Mouse (Mus musculus) left cerebral cortex, adult 8-10 months (tissue): Measurements from ENCODE around the gene Trpv4. TPM values are rescaled to one million over a fixed set of nuclear protein-coding genes. Genes with fewer than 3 reads are reported as not detected.
A peak's percentile ranks its signal among the peaks of the same experiment; 100 is the strongest.

Experiments
- DNase-seq, 2 experiments: peaks; one replicate each; pipeline ENCODE4 v3.0.0; 2022; ENCODE audit warnings: low spot score in 2 of 2
- total RNA-seq, 4 experiments: library from RNA; stranded (reverse); gene quantifications; 2 replicates each; pipeline ENCODE4 v1.2.4; 2022

Gene Trpv4
- 1 to 10 TPM; 1.1 to 2.4 (median 1.5) TPM for total RNA-seq

DNA sequence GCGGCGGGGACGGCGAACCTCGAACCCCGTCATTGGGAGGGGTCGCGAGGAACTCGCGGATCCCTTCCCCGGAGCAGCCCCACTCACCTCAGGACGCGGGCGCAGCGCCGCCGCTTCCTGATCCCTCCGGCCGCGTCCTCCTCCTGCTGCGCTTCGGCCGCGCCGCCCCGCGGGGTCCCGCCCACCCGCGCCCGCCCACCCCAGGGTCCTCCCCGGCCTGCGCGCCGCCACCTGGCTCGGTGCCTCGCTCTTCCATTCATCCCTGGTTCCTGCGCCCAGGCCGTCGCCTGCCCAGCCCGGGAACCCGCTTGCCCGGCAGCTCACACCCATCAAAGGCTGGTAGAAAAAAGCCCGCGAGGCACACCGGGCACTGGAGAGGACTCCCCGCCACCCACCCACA is at the start of gene Trpv4:
TSS of gene Trpv4 (minus strand) at position 167 of the 400 bp plus-strand sequence.
- no peak for DNase-seq

DNA sequence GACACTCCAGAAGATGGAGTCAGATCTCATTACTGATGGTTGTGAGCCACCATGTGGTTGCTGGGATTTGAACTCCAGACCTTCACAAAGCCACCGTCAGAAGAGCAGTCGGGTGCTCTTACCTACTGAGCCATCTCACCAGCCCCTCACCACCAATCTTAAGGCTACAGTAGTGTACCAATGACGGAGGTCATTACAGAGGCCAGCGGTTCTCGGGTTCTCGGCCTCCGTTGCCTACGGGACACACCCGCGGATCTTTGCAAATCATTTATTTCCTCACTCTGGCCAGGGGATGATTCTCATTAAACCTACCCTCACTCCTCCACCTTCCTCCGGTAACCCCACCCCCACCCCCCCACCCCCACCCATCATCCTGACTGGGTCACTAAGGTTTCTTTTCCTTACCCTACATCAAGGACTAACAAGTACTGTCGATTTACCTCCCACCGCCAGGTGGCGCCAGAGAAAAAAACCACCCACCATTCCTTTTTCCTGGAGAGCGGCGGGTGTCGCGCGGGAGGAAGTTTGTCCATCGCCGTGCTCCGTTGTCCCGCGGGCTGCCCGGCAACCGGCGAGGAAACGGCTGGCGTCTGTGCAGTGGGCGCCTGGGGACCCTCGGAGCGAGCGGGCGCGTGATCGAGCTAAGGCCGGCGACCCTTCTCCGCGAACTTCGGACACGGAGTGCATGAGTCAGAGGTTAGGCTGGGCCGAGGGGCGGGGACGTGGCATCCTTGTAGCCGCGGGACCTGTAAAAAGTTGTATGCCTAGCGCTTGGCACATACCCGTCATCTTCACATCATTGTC is 49.2 kb upstream of the Trpv4 start, which contains the start of gene Tchp:
TSS of gene Tchp (plus strand) at position 496 of the 804 bp plus-strand sequence.
- DNase-seq: peak; percentile 83 to 94

DNA sequence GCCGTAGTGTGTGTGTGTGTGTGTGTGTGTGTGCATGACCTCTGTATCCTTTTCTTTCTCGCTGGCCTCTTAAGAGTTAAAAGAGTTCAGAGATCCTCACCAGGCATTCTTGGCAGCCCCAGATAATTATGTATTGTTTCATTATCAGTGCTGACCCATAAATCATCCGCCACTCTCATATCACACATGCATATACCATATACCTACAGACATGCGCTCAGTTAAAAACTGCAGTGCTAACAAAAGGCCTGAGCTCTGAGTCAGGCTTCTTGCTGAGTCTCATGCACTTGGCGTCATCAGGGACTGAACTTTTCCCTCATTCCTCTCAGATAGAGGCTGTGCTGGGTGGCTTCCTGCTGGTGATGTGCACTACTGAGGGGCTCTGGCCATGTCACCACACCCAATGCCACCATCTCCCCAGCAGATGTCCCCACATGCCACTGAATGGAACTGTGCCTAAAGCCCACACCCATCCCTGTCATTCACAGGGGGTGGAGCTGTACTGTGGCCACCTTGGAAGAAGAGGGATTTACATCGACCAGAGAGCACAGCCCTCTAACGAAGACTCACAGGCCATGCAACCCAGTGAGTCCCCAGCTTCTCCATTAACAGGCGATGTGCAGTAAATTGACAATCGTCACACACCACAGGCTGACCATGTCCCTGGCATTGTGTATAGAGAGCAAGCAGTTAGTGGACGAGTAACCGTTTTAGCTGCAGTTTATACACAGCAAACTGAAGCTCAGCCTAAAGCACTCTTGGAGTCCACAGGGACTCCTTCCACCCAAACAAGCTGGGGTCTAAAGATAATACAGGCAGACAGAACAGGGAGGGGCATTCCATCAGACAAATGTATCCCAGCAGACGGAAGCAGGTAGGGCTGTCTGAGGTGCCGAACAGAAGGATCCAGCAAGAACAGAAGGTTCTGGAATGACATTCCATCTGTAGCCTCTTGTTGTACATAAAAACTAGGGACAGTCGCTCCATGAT is 44.5 kb upstream of the Trpv4 start:
- no peak for DNase-seq

DNA sequence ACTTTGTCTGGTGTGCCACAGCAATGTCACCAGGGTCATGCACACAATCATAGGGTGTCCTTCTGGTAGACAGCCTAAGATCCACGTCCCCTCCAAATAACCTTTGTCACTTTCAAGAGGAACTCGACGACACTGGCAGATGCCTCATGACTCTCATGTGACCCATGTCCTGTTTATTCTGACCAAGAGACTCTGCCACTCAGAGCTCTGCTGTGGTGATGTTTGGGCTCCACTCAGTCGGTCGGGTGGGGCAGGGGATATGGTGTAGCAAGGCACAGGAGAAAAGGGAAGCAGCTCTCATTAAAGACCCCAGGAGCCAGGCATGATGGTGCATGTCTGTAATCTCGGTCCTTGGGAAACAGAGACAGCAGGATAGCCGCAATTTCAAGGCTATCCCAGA is 40.8 kb upstream of the Trpv4 start:
- DNase-seq: no peak

DNA sequence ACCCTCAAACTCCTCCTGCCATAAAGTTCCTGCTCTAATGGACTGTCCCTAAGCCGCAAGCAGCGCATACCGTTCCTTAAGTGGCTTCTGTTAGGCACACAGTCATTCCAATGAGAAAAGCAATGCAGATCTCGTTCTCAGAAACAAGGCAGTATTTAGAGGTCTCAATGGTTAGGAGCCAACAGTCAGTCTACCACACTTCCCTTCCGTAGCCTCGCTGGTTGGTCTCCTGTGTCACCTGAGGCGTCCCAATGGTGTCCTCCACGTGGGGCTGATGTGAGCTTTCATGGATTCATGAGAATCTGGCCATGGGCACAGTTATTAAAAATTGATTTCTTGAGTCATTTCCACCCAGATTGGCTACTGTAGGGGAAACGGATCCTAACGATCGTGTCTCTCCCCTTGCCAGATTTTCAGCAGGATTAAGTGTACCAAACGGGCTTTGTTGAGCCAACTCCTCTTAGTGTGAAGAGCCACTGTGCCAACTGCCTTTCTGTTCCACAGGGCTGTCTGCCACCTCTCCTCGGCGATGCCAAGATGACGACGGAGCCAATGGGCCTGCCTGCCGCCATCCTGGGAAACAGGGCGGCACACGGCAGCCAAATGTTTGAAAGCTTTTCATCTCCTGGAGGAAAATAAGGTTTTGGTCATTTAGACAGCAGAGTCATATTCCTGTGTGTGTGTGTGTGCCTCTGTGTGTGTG is 40.0 kb upstream of the Trpv4 start:
- peak in 1 of 2 experiments; percentile 64 for DNase-seq

DNA sequence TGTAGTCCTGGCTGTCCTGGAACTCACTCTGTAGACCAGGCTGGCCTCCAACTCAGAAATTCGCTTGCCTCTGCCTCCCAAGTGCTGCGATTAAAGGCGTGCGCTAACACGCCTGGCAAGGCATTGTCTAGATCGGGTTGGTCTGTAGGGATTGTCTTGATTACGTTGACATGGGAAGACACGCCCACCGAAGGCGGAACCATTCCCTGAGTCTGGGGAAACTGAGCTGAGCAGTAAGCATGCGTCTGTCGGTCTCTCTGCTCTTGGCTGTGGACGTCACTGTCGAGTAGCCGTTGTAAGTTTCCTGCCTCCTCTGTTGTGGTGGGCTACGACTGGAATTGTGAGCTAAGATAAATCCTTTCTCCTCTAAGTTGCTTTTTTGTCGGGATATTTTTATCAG is 38.7 kb upstream of the Trpv4 start:
- DNase-seq: no peak

DNA sequence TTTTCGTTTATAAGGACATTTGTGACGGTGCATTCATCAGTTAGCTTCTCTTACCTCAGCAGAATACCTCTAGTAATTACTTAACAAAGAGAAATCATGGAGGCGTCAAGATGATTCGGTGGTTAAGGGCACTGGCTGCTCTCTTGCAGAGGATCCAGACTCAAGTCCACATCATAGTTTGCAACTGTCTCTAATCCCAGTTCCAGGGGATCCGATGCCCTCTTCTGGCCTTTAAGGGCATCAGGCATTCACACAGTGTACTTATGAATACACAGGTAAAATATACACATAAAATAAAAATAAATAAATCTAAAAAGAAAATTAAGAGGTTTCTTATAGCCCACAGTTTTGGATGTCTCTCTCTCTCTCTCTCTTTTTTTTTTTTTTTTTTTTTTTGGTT is 37.6 kb upstream of the Trpv4 start:
- no peak for DNase-seq

DNA sequence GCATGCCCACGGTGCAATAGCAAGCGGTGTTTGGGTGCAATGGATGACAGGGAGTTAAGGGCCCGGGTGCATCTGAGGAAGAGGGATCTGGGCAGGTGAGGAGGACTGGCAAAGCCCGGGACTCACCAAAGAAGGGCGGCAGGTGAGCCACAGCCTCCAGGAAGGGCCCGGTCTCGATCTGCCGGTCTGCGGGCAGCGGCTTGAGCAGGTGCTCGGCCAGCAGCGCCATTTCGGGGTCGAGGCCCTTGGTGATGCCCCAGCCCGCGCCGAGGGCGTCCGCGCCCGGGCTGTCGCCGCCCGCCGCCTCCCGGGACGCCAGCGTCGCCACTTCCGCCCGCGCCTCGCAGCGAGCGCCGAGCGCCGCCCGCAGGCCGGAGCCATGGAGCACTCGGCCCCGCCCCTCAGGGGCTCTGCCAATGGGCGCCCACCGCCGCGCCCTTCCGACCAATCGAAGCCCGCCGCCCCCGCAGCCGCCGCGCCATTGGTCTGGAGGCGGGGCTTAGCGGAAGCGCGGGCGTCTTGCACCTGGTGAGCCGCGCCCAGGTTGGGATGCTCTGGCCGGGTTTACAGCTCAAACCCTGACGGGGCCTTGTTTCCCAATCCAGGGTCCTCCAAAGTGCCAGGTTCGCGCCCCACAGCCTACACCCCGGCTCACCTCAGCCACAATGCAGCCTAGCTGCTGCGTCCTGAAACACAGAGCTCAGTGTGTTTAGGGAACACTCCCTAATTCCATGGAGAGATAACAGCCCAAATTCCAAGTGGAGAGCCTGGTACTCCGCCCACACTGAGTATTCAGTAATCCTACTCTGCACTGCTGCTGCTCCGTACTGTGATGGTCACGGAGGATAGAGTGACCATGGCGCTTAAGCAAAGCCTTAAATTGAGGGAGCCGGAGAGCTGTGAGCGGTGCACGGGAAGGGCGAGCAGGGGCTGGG is 32.7 kb upstream of the Trpv4 start, which contains the start of gene Gltp:
TSS of gene Gltp (minus strand) at position 352 of the 935 bp plus-strand sequence.
- DNase-seq: peak; percentile 86 to 95

DNA sequence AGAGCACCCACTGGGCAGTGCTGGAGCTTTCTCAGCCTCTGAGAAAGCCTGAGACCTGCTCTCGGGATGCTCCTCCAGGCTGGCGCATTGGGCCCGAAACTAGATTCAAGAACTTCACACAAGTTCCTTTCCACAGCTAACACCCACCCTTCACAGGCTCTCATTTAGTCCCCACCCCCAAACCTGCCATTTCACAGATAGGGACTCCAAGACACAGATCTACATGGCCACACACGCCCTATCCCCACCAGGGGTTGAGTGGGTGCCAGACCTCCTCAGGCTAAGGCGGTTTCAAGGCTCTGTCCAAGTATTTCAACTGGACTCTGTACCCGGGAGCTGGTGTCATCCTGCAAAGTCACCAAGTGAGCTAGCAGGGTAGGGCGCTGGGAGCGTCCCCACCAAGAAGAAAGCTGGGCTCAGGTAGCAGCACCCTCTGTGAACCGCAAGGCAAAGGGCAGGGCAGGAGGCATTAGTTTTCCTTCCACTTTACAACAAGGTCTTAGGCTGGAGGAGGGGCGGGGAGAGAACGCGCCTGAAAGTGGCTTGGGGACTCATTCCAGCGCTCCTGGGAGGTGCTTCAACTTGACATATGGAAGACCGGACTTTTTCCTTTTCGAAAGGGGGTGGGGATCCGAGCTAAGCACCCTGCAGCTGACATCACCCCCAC is 31.6 kb upstream of the Trpv4 start:
- DNase-seq: no peak

DNA sequence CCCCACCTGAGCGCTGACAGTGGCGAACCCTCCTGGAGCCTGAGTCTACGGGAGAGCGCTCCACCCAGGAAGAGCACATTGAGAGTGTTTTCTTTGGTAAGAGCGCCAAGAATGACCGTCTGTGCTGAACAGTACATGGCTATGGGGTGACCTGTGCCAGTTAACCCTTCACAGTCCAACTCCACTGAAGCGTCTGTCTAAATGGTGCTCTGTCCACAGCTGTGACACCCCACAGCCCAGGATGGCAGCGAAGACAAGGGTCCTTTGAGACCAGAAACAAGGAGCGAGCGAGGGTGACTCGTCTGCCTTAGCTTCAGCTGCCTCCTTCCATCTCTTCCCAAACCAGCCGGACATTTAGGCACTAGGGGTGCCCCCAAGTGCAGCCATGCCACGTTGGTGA is 30.5 kb upstream of the Trpv4 start:
- no peak for DNase-seq

DNA sequence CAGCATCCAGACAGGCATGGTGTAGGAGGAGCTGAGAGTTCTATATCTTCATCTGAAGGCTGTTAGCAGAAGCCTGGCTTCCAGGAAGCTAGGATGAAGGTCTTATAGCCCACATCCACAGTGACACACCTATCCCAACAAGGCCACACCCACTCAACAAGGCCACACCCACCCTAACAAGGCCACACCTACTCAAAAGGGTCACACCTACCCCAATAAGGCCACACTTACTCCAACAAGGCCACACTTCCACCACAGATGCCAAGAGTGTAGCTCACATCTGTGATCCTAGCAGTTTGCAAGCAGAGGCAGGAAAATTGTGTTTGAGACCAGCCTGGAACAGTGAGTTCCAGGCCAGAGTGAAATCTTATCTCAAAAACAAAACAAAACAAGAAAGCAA is 29.7 kb upstream of the Trpv4 start:
- no peak for DNase-seq

DNA sequence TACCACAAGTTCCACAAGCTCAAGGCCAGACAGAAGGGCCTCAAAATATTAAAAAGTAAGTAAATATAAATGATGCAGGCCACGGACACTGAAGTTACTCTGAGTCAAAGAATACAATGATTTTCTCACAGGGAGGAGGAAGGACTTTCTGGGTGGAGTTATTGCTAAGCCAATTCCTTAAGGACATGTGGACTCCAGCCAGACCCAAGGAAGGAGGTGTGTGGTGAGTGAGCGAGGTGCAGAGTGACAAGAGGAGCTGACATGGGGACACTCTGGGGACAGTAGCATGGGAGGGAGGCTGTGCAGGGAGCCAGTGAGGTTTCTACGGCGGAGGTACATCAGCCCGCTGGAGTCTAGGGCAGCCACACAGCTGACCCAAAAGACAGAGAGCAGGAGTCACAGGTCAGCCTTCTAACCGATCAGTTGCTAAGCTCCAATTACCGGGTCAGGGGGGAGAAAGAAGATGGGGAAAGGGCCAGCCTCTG is 28.5 kb upstream of the Trpv4 start:
- no peak for DNase-seq

DNA sequence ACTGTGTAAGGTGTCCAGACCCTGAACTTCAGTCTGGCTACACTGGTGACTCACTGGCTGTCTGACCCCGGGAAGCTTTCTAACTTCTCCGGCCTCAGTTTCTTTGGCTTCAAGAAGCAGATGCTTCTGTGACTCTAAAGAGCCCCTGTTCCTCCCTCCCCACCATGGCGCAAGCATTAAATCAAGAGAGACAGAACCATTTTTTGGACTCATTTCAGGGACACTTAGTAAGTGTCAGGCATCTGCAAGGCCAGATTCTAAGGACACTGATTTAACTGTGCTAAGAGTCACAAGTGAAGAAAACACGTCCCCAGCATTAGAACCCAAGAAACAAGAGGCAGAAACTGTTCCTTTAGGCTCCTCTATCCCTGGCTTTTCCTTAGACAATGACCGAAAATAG is 27.8 kb upstream of the Trpv4 start:
- no peak for DNase-seq

DNA sequence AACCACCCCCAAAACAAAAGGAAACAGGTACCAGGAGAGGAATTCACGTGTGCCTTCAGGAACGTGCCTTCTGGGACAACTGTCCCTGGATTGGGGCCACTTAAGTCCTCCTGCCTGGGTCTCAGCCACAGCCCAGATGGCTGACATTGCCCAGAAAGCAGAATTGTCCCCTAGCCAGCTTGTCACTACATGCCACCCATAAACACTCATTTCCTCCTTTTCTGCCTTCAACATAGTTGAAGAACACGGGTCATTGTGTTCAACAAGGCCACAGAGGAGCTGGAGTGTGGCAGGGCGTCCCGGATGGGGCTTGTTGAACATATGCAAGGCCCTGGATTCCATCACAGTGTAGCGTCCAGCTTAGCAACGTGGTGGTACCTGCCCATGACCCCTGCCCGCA is 23.5 kb upstream of the Trpv4 start:
- DNase-seq: no peak

DNA sequence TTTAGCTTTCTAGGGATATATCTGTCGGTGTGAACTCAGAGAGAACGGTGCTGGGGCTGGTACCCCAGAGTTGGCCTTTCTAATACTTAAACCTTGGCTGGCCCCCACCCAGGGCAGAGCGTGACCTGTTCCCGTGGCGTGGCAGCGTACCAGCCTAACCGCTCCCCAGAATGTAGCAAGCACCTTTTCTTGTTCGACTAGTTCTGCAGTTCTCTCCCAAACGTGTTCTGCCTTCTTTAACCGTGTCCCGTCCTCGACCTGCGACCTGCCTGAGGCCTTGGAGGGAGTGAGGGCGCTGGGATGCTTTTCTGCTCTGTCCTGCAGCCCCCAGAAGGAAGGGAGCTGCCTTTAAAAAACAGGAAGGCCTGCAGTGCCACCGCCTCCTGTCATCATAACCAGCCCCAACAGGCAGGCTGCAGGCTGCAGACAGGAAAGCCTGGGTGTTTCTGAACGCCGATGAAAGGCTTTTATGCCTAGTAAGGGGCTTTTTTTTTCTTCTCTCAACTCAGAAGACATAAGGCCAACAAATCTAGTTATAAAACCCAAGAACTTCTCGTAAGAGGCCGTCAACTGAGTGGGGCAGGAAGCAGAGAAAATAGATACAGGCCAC is 22.6 kb upstream of the Trpv4 start:
- no peak for DNase-seq

DNA sequence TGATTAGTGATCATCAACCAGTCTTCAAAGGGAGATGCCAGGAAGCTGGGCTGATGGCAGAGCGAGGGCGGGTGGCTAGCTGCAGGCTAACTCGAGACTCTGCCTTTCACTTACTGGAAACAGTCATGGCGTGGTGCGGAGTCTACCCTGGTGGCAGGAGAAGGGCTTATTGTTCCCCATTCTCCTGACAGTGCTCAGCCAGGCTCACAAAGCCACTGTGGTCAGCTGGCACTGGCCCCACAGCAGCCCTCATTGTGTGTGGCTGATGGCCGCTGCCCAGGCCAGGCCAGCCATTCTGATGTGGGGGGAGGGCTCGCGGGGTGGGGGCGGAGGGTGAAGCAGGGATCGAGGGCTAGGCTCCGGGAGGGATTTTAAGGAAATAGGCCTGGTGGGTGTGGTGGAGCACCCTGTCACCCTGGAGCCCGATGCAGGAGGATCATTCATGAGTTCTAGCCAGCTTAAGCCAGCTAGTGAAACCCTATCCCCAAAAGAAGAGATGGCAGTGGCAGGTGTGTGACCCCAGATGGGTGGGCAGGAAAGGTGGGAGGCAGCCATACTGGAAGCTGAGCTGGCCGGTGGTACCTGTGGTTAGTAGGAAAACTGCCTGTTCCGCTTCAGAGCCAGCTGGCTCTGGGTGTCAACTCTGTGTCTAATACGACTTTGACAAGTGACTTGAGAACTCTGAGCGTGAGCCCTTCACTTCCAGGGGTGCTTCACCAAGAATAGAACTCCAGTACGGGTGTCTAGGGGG is 21.8 kb upstream of the Trpv4 start:
- peak in 1 of 2 experiments; percentile 42 for DNase-seq

DNA sequence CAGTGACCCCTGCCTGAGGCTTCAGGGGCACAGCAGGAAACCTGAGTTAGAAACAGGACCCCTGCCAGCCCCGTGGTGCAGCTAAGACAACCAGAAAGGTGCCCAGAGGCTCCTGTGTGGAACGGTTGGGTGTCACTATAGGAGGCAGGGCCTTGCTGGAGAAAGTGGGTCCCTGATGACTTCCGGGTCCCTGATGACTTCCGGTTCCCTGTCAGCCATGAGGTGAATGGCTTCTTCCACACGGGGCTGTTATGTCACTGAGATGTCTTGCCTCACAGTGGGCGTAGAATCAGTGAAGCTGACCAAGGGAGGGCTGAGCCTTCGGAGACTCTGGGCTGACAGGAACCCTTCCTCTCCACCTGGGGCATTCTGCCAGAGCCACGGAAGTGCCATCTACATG is 16.4 kb upstream of the Trpv4 start:
- no peak for DNase-seq

DNA sequence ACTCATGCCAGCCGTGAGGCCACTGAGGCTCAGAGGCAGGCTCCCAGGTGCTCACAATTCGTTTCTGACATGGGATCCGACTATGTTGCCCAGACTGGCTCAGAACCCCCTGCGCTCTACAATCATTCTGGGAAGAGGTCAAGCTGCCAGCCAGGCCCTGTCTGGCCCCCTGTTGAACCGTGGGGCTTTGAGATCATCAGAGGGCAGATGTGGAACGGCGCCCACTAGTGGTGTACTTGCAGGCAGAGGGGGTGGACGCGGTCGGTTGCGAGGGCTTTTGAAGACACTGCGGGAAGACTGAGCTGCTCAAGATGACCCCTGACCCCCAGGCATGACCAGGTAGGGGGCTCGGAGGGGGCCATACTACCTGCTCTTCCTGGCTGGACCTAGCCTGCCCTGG is 14.9 kb upstream of the Trpv4 start:
- DNase-seq: no peak

DNA sequence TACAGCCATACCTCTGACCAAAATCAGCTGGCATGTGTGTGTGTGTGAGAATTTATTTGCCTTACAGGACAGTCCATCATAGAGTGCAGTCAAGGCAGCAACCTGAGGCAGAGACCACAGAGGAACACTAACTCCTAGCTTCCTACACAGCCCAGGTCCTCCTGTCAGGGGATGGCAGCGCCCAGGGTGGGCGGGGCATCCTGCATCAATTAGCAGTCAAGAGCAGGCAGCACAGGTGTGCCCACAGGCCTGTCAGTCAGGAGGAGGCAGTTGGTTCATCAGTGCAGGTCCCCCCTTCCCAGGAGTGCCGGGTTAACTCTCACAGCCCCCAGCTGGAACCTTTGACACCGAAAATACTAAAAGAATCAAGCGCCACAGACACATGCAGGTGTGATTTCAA is 10.8 kb upstream of the Trpv4 start:
- DNase-seq: no peak
